Mouse (Mus musculus): ENCODE data around the gene Snx9. TPM values are rescaled to one million over a fixed set of nuclear protein-coding genes. Genes with fewer than 3 reads are reported as not detected.
A peak's percentile ranks its signal among the peaks of the same experiment; 100 is the strongest.

The Snx9 gene
- total and polyA plus RNA-seq, 2 experiments from 2014 or later = 5.6 to 8.7 TPM

DNA sequence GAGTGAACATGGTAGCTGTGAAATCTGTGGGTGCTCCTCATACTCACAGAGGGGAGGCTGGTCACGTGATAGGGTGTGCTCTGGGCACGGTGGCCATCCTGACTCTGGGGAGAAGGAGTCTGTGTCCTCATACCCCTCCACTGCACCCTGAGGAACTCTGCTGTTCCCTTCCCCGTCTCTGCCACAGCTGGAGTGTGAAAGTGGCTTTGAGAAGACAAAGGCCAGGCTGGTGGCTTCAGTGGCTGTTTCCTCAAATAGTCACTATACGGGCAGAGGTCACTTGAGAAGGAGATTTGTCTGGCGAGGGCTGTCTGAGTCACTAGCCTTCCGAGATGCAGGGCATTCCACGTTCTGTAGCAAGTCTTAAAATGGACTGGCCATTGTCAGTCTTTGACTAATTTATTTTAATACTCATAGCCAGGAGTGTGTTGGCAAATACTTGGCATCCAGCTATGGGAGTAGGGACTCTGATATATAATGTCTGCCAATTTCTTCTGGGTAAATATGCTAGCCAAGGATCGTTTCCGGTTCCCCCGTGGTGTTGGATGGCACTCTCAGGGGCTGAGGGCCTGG is 137.5 kb downstream of the Snx9 start:
- H3K36me3 ChIP-seq (ENCODE audit: insufficient read depth) = no peaks in the 10 kb centered on the region
- no peak for ATAC-seq
- H3K4me2 ChIP-seq (ENCODE audit: low read depth) = no peak overlapping the region
- no peak overlapping the region for H3K4me3 ChIP-seq (ENCODE audit: low read depth, low read length)
- no peaks in the 10 kb centered on the region for H3K27me3 ChIP-seq (ENCODE audit: insufficient read depth, low read length)
- peaks cover 21% of the 10 kb centered on the region; the same call in 1 of the 2 replicates for H3K4me1 ChIP-seq (ENCODE audit: insufficient read depth)
- H3K9me3 ChIP-seq (ENCODE audit: low read length) = no peaks in the 10 kb centered on the region
- no peak overlapping the region for H3K27ac ChIP-seq (ENCODE audit: low read depth, low read length)
- TF ChIP-seq CTCF (IDR thresholded peaks at IDR 0.05; ENCODE audit: low read depth) = no peak
- H3K9ac ChIP-seq = no peak overlapping the region
- 68% methylated on average over 10 of the region's 10 CpGs for WGBS
- no peak for DNase-seq

DNA sequence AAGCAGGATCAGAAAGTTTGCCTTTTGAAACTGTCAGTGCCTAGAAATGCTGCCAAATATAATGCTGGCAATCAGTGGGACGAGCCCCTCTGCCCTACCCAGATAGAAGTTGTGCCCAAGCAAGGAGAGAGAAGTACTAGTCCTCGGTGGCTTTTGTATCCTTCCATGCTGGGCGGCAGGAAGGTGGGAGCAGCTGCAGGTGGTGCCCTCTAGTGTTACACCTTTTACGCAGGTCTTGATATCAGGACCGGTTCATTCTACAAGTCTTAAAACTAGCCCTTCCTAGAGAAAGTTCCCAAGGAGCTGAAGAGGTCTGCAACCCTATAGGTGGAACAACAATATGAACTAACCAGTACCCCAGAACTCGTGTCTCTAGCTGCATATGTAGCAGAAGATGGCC is 139.7 kb downstream of the Snx9 start:
- no peak for DNase-seq
- peak; percentile 31 for TF ChIP-seq CTCF (IDR thresholded peaks at IDR 0.05; ENCODE audit: low read depth)
- H3K4me2 ChIP-seq (ENCODE audit: low read depth) = no peak overlapping the region
- no peak overlapping the region for H3K4me3 ChIP-seq (ENCODE audit: low read depth, low read length)
- no peaks in the 10 kb centered on the region for H3K36me3 ChIP-seq (ENCODE audit: insufficient read depth)
- ATAC-seq = no peak
- no peak overlapping the region for H3K9ac ChIP-seq
- H3K27ac ChIP-seq (ENCODE audit: low read depth, low read length) = no peak overlapping the region
- no peaks in the 10 kb centered on the region for H3K9me3 ChIP-seq (ENCODE audit: low read length)
- 37% methylated on average over 6 of the region's 6 CpGs for WGBS
- peaks cover 12% of the 10 kb centered on the region; the same call in 1 of the 2 replicates for H3K4me1 ChIP-seq (ENCODE audit: insufficient read depth)
- no peaks in the 10 kb centered on the region for H3K27me3 ChIP-seq (ENCODE audit: insufficient read depth, low read length)

Other genes with a start within 250 kb of the Snx9 start
- gene Synj2, start 100.0 kb downstream of the Snx9 start, total RNA-seq (2014; rRNA removed) = 6.7 and 6.8 TPM in 2 replicates
- gene Synj2, start 100.0 kb downstream of the Snx9 start, polyA plus RNA-seq (2015; fragmentation: Nextera tagmentation; extraction: Ambion mirVana) = 1.8 and 3.6 TPM in 2 replicates
- 14.7 and 20.3 TPM in 2 replicates for gene Serac1, start 238.4 kb downstream of the Snx9 start, total RNA-seq (2014; rRNA removed)
- gene Serac1, start 238.4 kb downstream of the Snx9 start, polyA plus RNA-seq (2015; fragmentation: Nextera tagmentation; extraction: Ambion mirVana) = 3.1 and 6.2 TPM in 2 replicates
- gene Gtf2h5, start 238.5 kb downstream of the Snx9 start, total RNA-seq (2014; rRNA removed) = 81.9 and 93.2 TPM in 2 replicates
- gene Gtf2h5, start 238.5 kb downstream of the Snx9 start, polyA plus RNA-seq (2015; fragmentation: Nextera tagmentation; extraction: Ambion mirVana) = 240 and 271 TPM in 2 replicates

Measured in forebrain, postnatal 0 days (tissue).